Mouse (Mus musculus) activated CD4-positive, CD25-positive, alpha-beta regulatory T cell, adult 4 months (primary cell): ENCODE measurements around the gene Gm29110. TPM values are rescaled to one million over a fixed set of nuclear protein-coding genes. Genes with fewer than 3 reads are reported as not detected.
"Not testable (repeated sequence)": the region's sequence is repeated elsewhere in the genome, so short reads cannot be mapped to it uniquely, and the experiment has no call there.

ENCODE experiments used
- ATAC-seq: one replicate; pipeline ENCODE4 v1.8.0; 2017
- polyA plus RNA-seq, 2 experiments: library from polyadenylated mRNA; unstranded; fragments of 100-300 nt; shearing (Covaris generic); gene quantifications; one replicate each; pipeline ENCODE4 v1.2.1; 2017

The Gm29110 gene
- not detected for polyA plus RNA-seq

DNA sequence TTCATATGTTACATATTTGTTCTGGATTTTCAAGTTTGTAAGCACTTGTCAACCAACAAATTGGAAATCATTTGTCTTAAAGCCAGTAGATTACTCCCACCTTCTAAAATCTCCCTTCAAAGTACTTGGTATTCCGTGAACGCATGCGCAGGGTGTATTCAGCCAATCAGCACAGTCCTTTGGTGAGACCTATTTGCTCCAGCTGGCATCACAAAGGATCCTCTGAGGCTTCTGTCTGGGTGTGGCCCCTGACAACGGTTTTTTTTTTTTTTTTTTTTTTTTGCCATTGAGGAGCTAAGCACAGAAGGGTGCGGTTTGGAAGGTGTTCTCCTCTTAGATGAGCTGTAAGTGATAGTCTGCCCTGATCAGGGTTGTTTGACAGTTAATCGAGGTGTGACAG, at the start of gene Gm29110:
Gm29110 (plus strand) TSS at position 301 of the 400 bp plus-strand sequence.
- not testable (repeated sequence) for ATAC-seq

Other genes with a start within 250 kb of the Gm29110 start
- gene Gm21913, start 153.4 kb downstream of the Gm29110 start, polyA plus RNA-seq = not detected